Mouse (Mus musculus): Measurements from ENCODE around the gene Slc11a2. TPM values are rescaled to one million over a fixed set of nuclear protein-coding genes. Genes with fewer than 3 reads are reported as not detected.
"Not testable (repeated sequence)": the region's sequence is repeated elsewhere in the genome, so short reads cannot be mapped to it uniquely, and the experiment has no call there.

The Slc11a2 gene
- polyA plus RNA-seq, 1 experiment from 2014 or later = 22.3 TPM

- Histone ChIP-seq H3K4me3 (ENCODE audit: low read length) (peak overlapping the region; percentile 87), H3K9me3 (ENCODE audit: control insufficient read depth, low read length) (no peaks in the 10 kb centered on the region), H3K27me3 (ENCODE audit: control insufficient read depth, insufficient read depth, low read depth, low read length) (peaks cover 16% of the 10 kb centered on the region), H3K4me1 (replicated peaks; ENCODE audit: control insufficient read depth, insufficient read depth, low read length) (peaks cover 16% of the 10 kb centered on the region), H3K9ac (ENCODE audit: low read length) (peak overlapping the region; percentile 84), H3K36me3 (ENCODE audit: control insufficient read depth, insufficient read depth, low read length) (no peaks in the 10 kb centered on the region), H3K4me2 (ENCODE audit: low read depth, low read length) (peak overlapping the region; percentile 92), H3K27ac (ENCODE audit: low read length) (peak overlapping the region; percentile 85)
- WGBS = under 1% methylated on average over 63 of the region's 65 CpGs
- peak; percentile 98 for ATAC-seq (ENCODE audit: low read depth)
Observed at GRCm38 (mm10) chr15:100422899-100423860, 1.7 kb downstream of the Slc11a2 start.

GRCm38 (mm10) chr15:100422476-100422875 lies 2.4 kb downstream of the Slc11a2 start:
- Histone ChIP-seq H3K4me2 (ENCODE audit: low read depth, low read length) (peak overlapping the region; percentile 92), H3K27ac (ENCODE audit: low read length) (no peak overlapping the region), H3K4me1 (replicated peaks; ENCODE audit: control insufficient read depth, insufficient read depth, low read length) (peaks cover 16% of the 10 kb centered on the region), H3K27me3 (ENCODE audit: control insufficient read depth, insufficient read depth, low read depth, low read length) (peaks cover 16% of the 10 kb centered on the region), H3K4me3 (ENCODE audit: low read length) (peak overlapping the region; percentile 87), H3K36me3 (ENCODE audit: control insufficient read depth, insufficient read depth, low read length) (no peaks in the 10 kb centered on the region), H3K9me3 (ENCODE audit: control insufficient read depth, low read length) (no peaks in the 10 kb centered on the region), H3K9ac (ENCODE audit: low read length) (peak overlapping the region; percentile 84)
- peak; percentile 64 for ATAC-seq (ENCODE audit: low read depth)
- WGBS = 0% methylated on average over 28 of the region's 44 CpGs

GRCm38 (mm10) chr15:100421758-100422197 lies 3.1 kb downstream of the Slc11a2 start, which contains the start of gene Gm5475:
Gene Gm5475, plus strand, starts transcription at chr15:100422147.
- WGBS = 22% methylated on average over 3 of the region's 3 CpGs
- peaks cover 16% of the 10 kb centered on the region for H3K27me3 ChIP-seq (ENCODE audit: control insufficient read depth, insufficient read depth, low read depth, low read length)
- peak within 1 kb of the TSS; percentile 84 for H3K9ac ChIP-seq (ENCODE audit: low read length)
- H3K27ac ChIP-seq (ENCODE audit: low read length); H3K36me3 ChIP-seq (ENCODE audit: control insufficient read depth, insufficient read depth, low read length); H3K9me3 ChIP-seq (ENCODE audit: control insufficient read depth, low read length); ATAC-seq (ENCODE audit: low read depth): not testable (repeated sequence)
- H3K4me3 ChIP-seq (ENCODE audit: low read length) = peak within 1 kb of the TSS; percentile 87
- peaks cover 16% of the 10 kb centered on the region for H3K4me1 ChIP-seq (replicated peaks; ENCODE audit: control insufficient read depth, insufficient read depth, low read length)
- H3K4me2 ChIP-seq (ENCODE audit: low read depth, low read length) = peak within 1 kb of the TSS; percentile 92

GRCm38 (mm10) chr15:100421059-100421757 lies 3.7 kb downstream of the Slc11a2 start:
- ATAC-seq (ENCODE audit: low read depth) = no peak
- Histone ChIP-seq H3K27ac (ENCODE audit: low read length) (no peak overlapping the region), H3K9me3 (ENCODE audit: control insufficient read depth, low read length) (no peaks in the 10 kb centered on the region), H3K9ac (ENCODE audit: low read length) (peak overlapping the region; percentile 29; the same call in 1 of the 2 replicates), H3K4me1 (replicated peaks; ENCODE audit: control insufficient read depth, insufficient read depth, low read length) (peaks cover 16% of the 10 kb centered on the region), H3K4me2 (ENCODE audit: low read depth, low read length) (peak overlapping the region; percentile 92), H3K27me3 (ENCODE audit: control insufficient read depth, insufficient read depth, low read depth, low read length) (peaks cover 16% of the 10 kb centered on the region), H3K4me3 (ENCODE audit: low read length) (peak overlapping the region; percentile 87), H3K36me3 (ENCODE audit: control insufficient read depth, insufficient read depth, low read length) (no peaks in the 10 kb centered on the region)
- WGBS = 24% methylated on average over 8 of the region's 8 CpGs

GRCm38 (mm10) chr15:100419901-100420745 lies 4.7 kb downstream of the Slc11a2 start:
- ATAC-seq (ENCODE audit: low read depth) = no peak
- H3K9me3 ChIP-seq (ENCODE audit: control insufficient read depth, low read length) = no peaks in the 10 kb centered on the region
- 54% methylated on average over 9 of the region's 9 CpGs for WGBS
- peaks cover 16% of the 10 kb centered on the region for H3K4me1 ChIP-seq (replicated peaks; ENCODE audit: control insufficient read depth, insufficient read depth, low read length)
- no peak overlapping the region for H3K27ac ChIP-seq (ENCODE audit: low read length)
- H3K4me2 ChIP-seq (ENCODE audit: low read depth, low read length) = no peak overlapping the region
- peaks cover 10% of the 10 kb centered on the region for H3K27me3 ChIP-seq (ENCODE audit: control insufficient read depth, insufficient read depth, low read depth, low read length)
- no peak overlapping the region for H3K9ac ChIP-seq (ENCODE audit: low read length)
- no peaks in the 10 kb centered on the region for H3K36me3 ChIP-seq (ENCODE audit: control insufficient read depth, insufficient read depth, low read length)
- H3K4me3 ChIP-seq (ENCODE audit: low read length) = no peak overlapping the region

GRCm38 (mm10) chr15:100419311-100419710 lies 5.6 kb downstream of the Slc11a2 start:
- Histone ChIP-seq H3K9me3 (ENCODE audit: control insufficient read depth, low read length) (no peaks in the 10 kb centered on the region), H3K4me2 (ENCODE audit: low read depth, low read length) (no peak overlapping the region), H3K27ac (ENCODE audit: low read length) (no peak overlapping the region), H3K4me3 (ENCODE audit: low read length) (no peak overlapping the region), H3K36me3 (ENCODE audit: control insufficient read depth, insufficient read depth, low read length) (no peaks in the 10 kb centered on the region), H3K4me1 (replicated peaks; ENCODE audit: control insufficient read depth, insufficient read depth, low read length) (peaks cover 15% of the 10 kb centered on the region), H3K9ac (ENCODE audit: low read length) (no peak overlapping the region), H3K27me3 (ENCODE audit: control insufficient read depth, insufficient read depth, low read depth, low read length) (peaks cover 4% of the 10 kb centered on the region; the same call in 1 of the 2 replicates)
- WGBS = 70% methylated on average over 8 of the region's 8 CpGs
- no peak for ATAC-seq (ENCODE audit: low read depth)

GRCm38 (mm10) chr15:100417854-100418450 lies 6.9 kb downstream of the Slc11a2 start:
- no peak for ATAC-seq (ENCODE audit: low read depth)
- Histone ChIP-seq H3K27me3 (ENCODE audit: control insufficient read depth, insufficient read depth, low read depth, low read length) (no peaks in the 10 kb centered on the region), H3K4me3 (ENCODE audit: low read length) (no peak overlapping the region), H3K4me2 (ENCODE audit: low read depth, low read length) (no peak overlapping the region), H3K27ac (ENCODE audit: low read length) (no peak overlapping the region), H3K4me1 (replicated peaks; ENCODE audit: control insufficient read depth, insufficient read depth, low read length) (peaks cover 12% of the 10 kb centered on the region), H3K36me3 (ENCODE audit: control insufficient read depth, insufficient read depth, low read length) (no peaks in the 10 kb centered on the region), H3K9ac (ENCODE audit: low read length) (no peak overlapping the region), H3K9me3 (ENCODE audit: control insufficient read depth, low read length) (no peaks in the 10 kb centered on the region)
- 87% methylated on average over 9 of the region's 9 CpGs for WGBS

GRCm38 (mm10) chr15:100415684-100416083 lies 9.2 kb downstream of the Slc11a2 start:
- ATAC-seq (ENCODE audit: low read depth) = peak; percentile 28; the same call in 1 of the 2 replicates
- H3K27ac ChIP-seq (ENCODE audit: low read length) = no peak overlapping the region
- H3K9me3 ChIP-seq (ENCODE audit: control insufficient read depth, low read length) = no peaks in the 10 kb centered on the region
- no peak overlapping the region for H3K9ac ChIP-seq (ENCODE audit: low read length)
- no peaks in the 10 kb centered on the region for H3K27me3 ChIP-seq (ENCODE audit: control insufficient read depth, insufficient read depth, low read depth, low read length)
- no peaks in the 10 kb centered on the region for H3K4me1 ChIP-seq (replicated peaks; ENCODE audit: control insufficient read depth, insufficient read depth, low read length)
- peaks cover 4% of the 10 kb centered on the region; the same call in 1 of the 2 replicates for H3K36me3 ChIP-seq (ENCODE audit: control insufficient read depth, insufficient read depth, low read length)
- no peak overlapping the region for H3K4me3 ChIP-seq (ENCODE audit: low read length)
- WGBS = 74% methylated on average over 8 of the region's 8 CpGs
- H3K4me2 ChIP-seq (ENCODE audit: low read depth, low read length) = no peak overlapping the region

All from lung, embryonic 16.5 days (tissue).